Mouse (Mus musculus) embryonic fibroblast, embryonic 13.5 days (primary cell): ENCODE results near the gene Spata31d1b.
"Not testable (repeated sequence)": the region's sequence is repeated elsewhere in the genome, so short reads cannot be mapped to it uniquely, and the experiment has no call there.

ENCODE experiments used
- CTCF ChIP-seq: IDR thresholded peaks from 2 replicates; pipeline ENCODE4 v1.5.1; 2011; ENCODE audit warnings: mild to moderate bottlenecking, control low read depth, low read length, moderate library complexity, borderline replicate concordance; ENCODE audit not compliant: insufficient read depth
- POLR2A ChIP-seq: IDR thresholded peaks from 2 replicates; pipeline ENCODE4 v1.6.1; 2011; ENCODE audit warnings: low read depth, mild to moderate bottlenecking, control low read depth, low read length, moderate library complexity

GRCm38 (mm10) chr13:59734347-59734746 is 22.3 kb downstream of the Spata31d1b start:
- not testable (repeated sequence) for TF ChIP-seq POLR2A, CTCF
